ENCODE assay signal across 31 mouse cellular contexts in genomic region chr16:58628336-58628680, GRCm38 (mm10). TPM values are rescaled to one million over a fixed set of nuclear protein-coding genes. Genes with fewer than 3 reads are reported as not detected.
DNase-seq lines count a peak whose midpoint lies in the region; ATAC-seq and TF ChIP-seq lines count a peak whose summit lies in the region.
"Had no signal": no experiment of that assay in that cellular context is flagged by ENCODE, and none has a peak within 500 bp of the region (broad histone marks: within the 10 kb centered on the region; RNA-seq: fewer than 3 reads in every experiment).

No protein-coding gene starts in this region.

- H3K36me3 ChIP-seq in liver, adult 2 months (ENCODE audit: control insufficient read depth, insufficient read depth, low read length): no peaks in the 10 kb centered on the region
- no peaks in the 10 kb centered on the region for H3K36me3 ChIP-seq in liver, embryonic 11.5 days (ENCODE audit: control insufficient read depth, insufficient read depth, low read length)
- H3K36me3 ChIP-seq in liver, embryonic 13.5 days: no peaks in the 10 kb centered on the region
- H3K36me3 ChIP-seq in liver, embryonic 15.5 days (replicated peaks): no peaks in the 10 kb centered on the region
- H3K36me3 ChIP-seq: forebrain, embryonic 10.5 days; hindbrain, embryonic 12.5 days; hindbrain, embryonic 15.5 days had no signal

- no peaks in the 10 kb centered on the region for H3K9me3 ChIP-seq in liver, embryonic 11.5 days (ENCODE audit: control insufficient read depth, low read length)
- no peaks in the 10 kb centered on the region for H3K9me3 ChIP-seq in liver, embryonic 13.5 days (replicated peaks)
- H3K9me3 ChIP-seq in liver, embryonic 15.5 days (replicated peaks): no peaks in the 10 kb centered on the region
- H3K9me3 ChIP-seq: forebrain, embryonic 10.5 days; forebrain, embryonic 13.5 days; hindbrain, embryonic 12.5 days; hindbrain, embryonic 15.5 days had no signal

- H3K27ac ChIP-seq in liver, adult 2 months (replicated peaks; ENCODE audit: insufficient read depth, low read depth, low read length): peak overlapping the region; percentile 56; the same call in 1 of the 2 replicates
- no peak overlapping the region for H3K27ac ChIP-seq in liver, embryonic 11.5 days (ENCODE audit: low read depth, low read length)
- peak overlapping the region; percentile 76 for H3K27ac ChIP-seq in liver, embryonic 13.5 days
- peak overlapping the region; percentile 75 for H3K27ac ChIP-seq in liver, embryonic 15.5 days (replicated peaks)
- H3K27ac ChIP-seq: forebrain, embryonic 10.5 days; forebrain, embryonic 13.5 days; hindbrain, embryonic 12.5 days; hindbrain, embryonic 15.5 days had no signal

- DNase-seq in liver, adult 2 months (ENCODE audit: extremely low read depth, low read depth, low spot score): no peak
- no peak for DNase-seq in liver, embryonic 11.5 days (ENCODE audit: low spot score)
- DNase-seq in liver, embryonic 13.5 days: no peak
- no peak for DNase-seq in layer of hippocampus, adult 11-12 months (ENCODE audit: low spot score)
- DNase-seq in urinary bladder, postnatal 25 days (ENCODE audit: low spot score): no peak
- DNase-seq: adrenal gland, adult 8-10 months; adrenal gland, postnatal 25 days; cerebellum, adult 18-20 months; cerebellum, adult 9-10 months; cerebellum, postnatal 14 days; gastrocnemius, postnatal 10 days; gastrocnemius, postnatal 36 days had no signal

- no peak overlapping the region for H3K4me3 ChIP-seq in liver, adult 2 months (ENCODE audit: insufficient read depth, low read depth, low read length)
- no peak overlapping the region for H3K4me3 ChIP-seq in liver, embryonic 11.5 days (ENCODE audit: low read depth, low read length)
- no peak overlapping the region for H3K4me3 ChIP-seq in liver, embryonic 13.5 days (replicated peaks)
- H3K4me3 ChIP-seq in liver, embryonic 15.5 days (replicated peaks): no peak overlapping the region
- H3K4me3 ChIP-seq: forebrain, embryonic 10.5 days; forebrain, embryonic 13.5 days; hindbrain, embryonic 12.5 days; hindbrain, embryonic 15.5 days had no signal

- TF ChIP-seq CTCF in liver, adult 2 months (IDR thresholded peaks at IDR 0.05; ENCODE audit: low read depth, low read length): no peak

- no peaks in the 10 kb centered on the region for H3K27me3 ChIP-seq in liver, adult 2 months (ENCODE audit: control insufficient read depth, insufficient read depth, low read length)
- H3K27me3 ChIP-seq in liver, embryonic 11.5 days (replicated peaks; ENCODE audit: control insufficient read depth, insufficient read depth, low read length): no peaks in the 10 kb centered on the region
- no peaks in the 10 kb centered on the region for H3K27me3 ChIP-seq in liver, embryonic 13.5 days
- no peaks in the 10 kb centered on the region for H3K27me3 ChIP-seq in liver, embryonic 15.5 days
- H3K27me3 ChIP-seq: forebrain, embryonic 13.5 days; hindbrain, embryonic 12.5 days; hindbrain, embryonic 15.5 days had no signal

- no peak overlapping the region for H3K9ac ChIP-seq in liver, adult 2 months (ENCODE audit: low read depth, low read length)
- no peak overlapping the region for H3K9ac ChIP-seq in liver, embryonic 11.5 days (ENCODE audit: low read depth, low read length)
- H3K9ac ChIP-seq in liver, embryonic 13.5 days: peak overlapping the region; percentile 30
- H3K9ac ChIP-seq in liver, embryonic 15.5 days: 0 out of 2 replicates have a peak overlapping the region, but pooled peaks have one; percentile 21
- H3K9ac ChIP-seq: forebrain, embryonic 13.5 days; hindbrain, embryonic 12.5 days; hindbrain, embryonic 15.5 days had no signal

- WGBS in liver, adult 2 months: 65% methylated on average over 2 of the region's 2 CpGs
- 97% methylated on average over 2 of the region's 2 CpGs for WGBS in liver, embryonic 11.5 days
- 86% methylated on average over 2 of the region's 2 CpGs for WGBS in liver, embryonic 13.5 days (ENCODE audit: insufficient replicate concordance)
- 86% methylated on average over 2 of the region's 2 CpGs for WGBS in liver, embryonic 15.5 days (ENCODE audit: insufficient replicate concordance)

- no peak for TF ChIP-seq POLR2A in liver, adult 2 months (IDR thresholded peaks at IDR 0.05; ENCODE audit: extremely low read depth, insufficient read depth, low read length)

- ATAC-seq in liver, embryonic 11.5 days (replicated peaks; ENCODE audit: low FRiP score): no peak
- no peak for ATAC-seq in liver, embryonic 13.5 days (ENCODE audit: low read depth)
- no peak for ATAC-seq in liver, embryonic 15.5 days (ENCODE audit: insufficient read depth)
- ATAC-seq: activated CD4-positive, CD25-positive, alpha-beta regulatory T cell, adult 4 months; CD4-positive, CD25-positive, alpha-beta regulatory T cell, adult 4 months; forebrain, embryonic 13.5 days; forebrain, embryonic 16.5 days had no signal

- H3K79me2 ChIP-seq in liver, adult 2 months (ENCODE audit: control insufficient read depth, insufficient read depth, low read length): no peaks in the 10 kb centered on the region

- peaks cover 3% of the 10 kb centered on the region; the same call in 1 of the 2 replicates for H3K4me1 ChIP-seq in liver, adult 2 months (ENCODE audit: control insufficient read depth, insufficient read depth, low read length)
- H3K4me1 ChIP-seq in liver, embryonic 11.5 days (replicated peaks; ENCODE audit: control insufficient read depth, insufficient read depth, low read length): 0 out of 2 replicates have a peak, but pooled peaks cover 4% of the 10 kb centered on the region
- peaks cover 41% of the 10 kb centered on the region for H3K4me1 ChIP-seq in liver, embryonic 13.5 days (replicated peaks)
- H3K4me1 ChIP-seq in liver, embryonic 15.5 days (replicated peaks): peaks cover 42% of the 10 kb centered on the region
- H3K4me1 ChIP-seq: forebrain, embryonic 10.5 days; forebrain, embryonic 13.5 days; hindbrain, embryonic 12.5 days; hindbrain, embryonic 15.5 days had no signal

- no peak overlapping the region for H3K4me2 ChIP-seq in liver, embryonic 11.5 days
- no peak overlapping the region for H3K4me2 ChIP-seq in liver, embryonic 13.5 days
- no peak overlapping the region for H3K4me2 ChIP-seq in liver, embryonic 15.5 days
- H3K4me2 ChIP-seq: forebrain, embryonic 13.5 days; hindbrain, embryonic 12.5 days; hindbrain, embryonic 15.5 days had no signal

RNA-seq across cellular contexts. Expression of gene E330017A01Rik, which starts 10.2 kb away (rescaled TPM):
- total RNA-seq in liver, adult 2 months (2014; rRNA removed): not detected in 2 replicates
- polyA plus RNA-seq in liver, adult 2 months (2012; rRNA removed): not detected in 2 replicates
- not detected in 2 replicates for polyA plus RNA-seq in liver, embryonic 11.5 days (2014; fragmentation: Nextera tagmentation; extraction: Ambion mirVana)
- not detected in 2 replicates for polyA plus RNA-seq in liver, embryonic 13.5 days (2015; fragmentation: Nextera tagmentation; extraction: Ambion mirVana)
- polyA plus RNA-seq in liver, embryonic 15.5 days (2015; fragmentation: Nextera tagmentation; extraction: Ambion mirVana): not detected in 2 replicates
- total RNA-seq: adrenal gland, adult 8-10 months; adrenal gland, postnatal 25 days; gastrocnemius, adult 18-20 months; gastrocnemius, postnatal 10 days; gastrocnemius, postnatal 36 days; granulocyte monocyte progenitor cell, adult 5-6 weeks; heart, adult 8-10 months; heart, postnatal 25 days; hematopoietic stem cell, adult 5-6 weeks had no signal
- polyA plus RNA-seq: activated CD4-positive, CD25-positive, alpha-beta regulatory T cell, adult 4 months; brain, embryonic 14.5 days; C2C12; CD4-positive, CD25-positive, alpha-beta regulatory T cell, adult 4 months; embryonic facial prominence, embryonic 11.5 days; embryonic facial prominence, embryonic 14.5 days; forebrain, embryonic 10.5 days; forebrain, embryonic 13.5 days; forebrain, embryonic 16.5 days; heart, embryonic 14.5 days; heart, postnatal 0 days; hindbrain, embryonic 12.5 days had no signal

RNA-seq across cellular contexts. Expression of gene Gm813, which starts 11.5 kb away (rescaled TPM):
- total RNA-seq in liver, adult 2 months (2014; rRNA removed): not detected in 2 replicates
- not detected in 2 replicates for polyA plus RNA-seq in liver, adult 2 months (2012; rRNA removed)
- polyA plus RNA-seq in liver, embryonic 11.5 days (2014; fragmentation: Nextera tagmentation; extraction: Ambion mirVana): not detected in 2 replicates
- polyA plus RNA-seq in liver, embryonic 13.5 days (2015; fragmentation: Nextera tagmentation; extraction: Ambion mirVana): not detected in 2 replicates
- polyA plus RNA-seq in liver, embryonic 15.5 days (2015; fragmentation: Nextera tagmentation; extraction: Ambion mirVana): not detected in 2 replicates
- total RNA-seq: adrenal gland, adult 8-10 months; adrenal gland, postnatal 25 days; gastrocnemius, adult 18-20 months; gastrocnemius, postnatal 10 days; gastrocnemius, postnatal 36 days; granulocyte monocyte progenitor cell, adult 5-6 weeks; heart, adult 8-10 months; heart, postnatal 25 days; hematopoietic stem cell, adult 5-6 weeks had no signal
- polyA plus RNA-seq: activated CD4-positive, CD25-positive, alpha-beta regulatory T cell, adult 4 months; brain, embryonic 14.5 days; C2C12; CD4-positive, CD25-positive, alpha-beta regulatory T cell, adult 4 months; embryonic facial prominence, embryonic 11.5 days; embryonic facial prominence, embryonic 14.5 days; forebrain, embryonic 10.5 days; forebrain, embryonic 13.5 days; forebrain, embryonic 16.5 days; heart, embryonic 14.5 days; heart, postnatal 0 days; hindbrain, embryonic 12.5 days; hindbrain, embryonic 15.5 days had no signal

RNA-seq across cellular contexts. Expression of gene Cpox, which starts 41.8 kb away (rescaled TPM):
- total RNA-seq in liver, adult 2 months (2014; rRNA removed): 59.9 and 68.1 TPM in 2 replicates
- polyA plus RNA-seq in liver, adult 2 months (2012; rRNA removed): 65.0 and 75.2 TPM in 2 replicates
- polyA plus RNA-seq in liver, embryonic 11.5 days (2014; fragmentation: Nextera tagmentation; extraction: Ambion mirVana): 388 and 389 TPM in 2 replicates
- polyA plus RNA-seq in liver, embryonic 13.5 days (2015; fragmentation: Nextera tagmentation; extraction: Ambion mirVana): 422 and 453 TPM in 2 replicates
- 496 and 576 TPM in 2 replicates for polyA plus RNA-seq in liver, embryonic 15.5 days (2015; fragmentation: Nextera tagmentation; extraction: Ambion mirVana)

Comparison
In these comparisons a context has a peak if more than half of its experiments do, and no peak if none do; other contexts are left out.
1. H3K9ac ChIP-seq: peak in liver, embryonic 13.5 days (single experiment) and liver, embryonic 15.5 days (single experiment); none in liver, adult 2 months (single experiment) and liver, embryonic 11.5 days (single experiment).